Mouse (Mus musculus) 416B (cell line): ENCODE measurements around the gene Lifr.

ENCODE experiments used
- DNase-seq: peaks from one replicate; pipeline ENCODE4 v3.0.0; 2011; ENCODE audit warnings: low read depth

Lifr gene

DNA sequence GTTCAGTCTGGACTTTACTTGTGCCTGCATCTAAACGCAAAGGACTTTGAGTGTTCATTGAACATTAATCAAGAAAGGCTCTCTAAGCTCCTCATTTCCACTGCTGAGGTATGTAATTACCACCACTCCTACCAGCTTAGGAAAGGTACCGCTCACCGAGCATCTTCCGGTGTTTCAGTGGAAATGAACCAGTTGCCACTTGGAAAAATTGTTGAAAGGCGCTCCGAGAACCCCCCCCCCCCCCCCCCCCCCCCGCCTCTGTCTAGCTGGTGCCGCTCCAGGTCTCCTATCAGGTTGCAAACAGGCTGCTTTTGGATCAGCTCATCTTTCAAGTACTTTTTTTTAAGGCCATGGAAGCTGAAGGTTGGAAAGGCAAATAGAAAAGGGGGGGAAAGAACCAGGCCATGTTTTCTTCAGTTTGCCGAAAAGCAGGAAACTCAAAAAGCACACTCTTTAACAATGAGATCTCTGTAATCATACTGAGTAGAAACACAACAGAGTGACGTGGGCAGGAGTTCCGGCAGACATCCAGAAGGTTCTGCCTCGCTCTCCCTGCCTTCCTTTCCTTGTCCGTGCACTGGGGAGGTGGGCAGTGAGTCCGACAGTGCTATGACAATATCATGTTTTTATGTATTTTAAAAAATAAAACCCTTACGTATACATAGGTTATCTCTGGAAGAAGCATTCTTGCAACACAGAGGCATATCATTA lies 9.3 kb upstream of the Lifr start:
- no peak for DNase-seq

GRCm38 (mm10) chr15:7081795-7082194 lies 8.6 kb upstream of the Lifr start:
- no peak for DNase-seq

- DNase-seq: no peak
These were observed 7.5 kb upstream of the Lifr start for GRCm38 (mm10) chr15:7082901-7083300.

DNA sequence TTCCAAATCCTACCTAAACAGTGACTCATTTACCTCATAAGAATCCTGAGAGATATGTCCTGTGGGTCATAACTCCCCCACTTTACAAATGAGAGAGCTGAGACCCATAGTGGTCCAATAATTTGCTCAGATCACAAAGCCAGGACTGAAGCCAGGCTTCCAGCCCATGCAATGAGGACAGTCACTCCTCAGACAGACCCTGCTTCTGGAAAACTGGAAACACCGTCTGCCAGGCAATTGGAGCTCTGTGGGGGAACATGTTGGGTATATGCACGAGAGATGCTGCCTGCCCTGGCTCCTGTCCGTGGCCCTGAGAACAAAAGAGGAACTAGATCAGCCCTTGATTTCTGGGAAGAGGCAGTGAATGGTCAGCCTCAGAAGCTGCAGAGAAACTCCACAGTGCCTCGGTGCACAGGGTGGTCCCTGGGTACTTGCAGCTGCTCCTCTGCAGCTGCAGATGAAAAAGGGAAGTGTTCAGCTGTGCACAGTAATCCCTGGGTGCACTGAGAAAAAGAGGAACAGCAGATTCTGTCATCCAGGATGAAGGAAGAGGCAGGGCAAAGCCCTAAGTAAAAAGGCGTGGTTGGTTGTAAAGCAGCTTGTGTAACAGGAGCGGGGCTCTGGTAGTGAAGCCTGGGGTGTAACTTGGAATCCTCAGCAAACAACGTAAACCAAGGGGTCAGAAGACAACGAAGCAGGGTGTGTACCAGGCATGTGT lies 5.5 kb upstream of the Lifr start:
- peak; percentile 70 for DNase-seq

GRCm38 (mm10) chr15:7088691-7089090 lies 1.7 kb upstream of the Lifr start:
- DNase-seq: peak; percentile 47

- DNase-seq: peak; percentile 93
These were observed 1.9 kb downstream of the Lifr start for GRCm38 (mm10) chr15:7092321-7092720.

DNA sequence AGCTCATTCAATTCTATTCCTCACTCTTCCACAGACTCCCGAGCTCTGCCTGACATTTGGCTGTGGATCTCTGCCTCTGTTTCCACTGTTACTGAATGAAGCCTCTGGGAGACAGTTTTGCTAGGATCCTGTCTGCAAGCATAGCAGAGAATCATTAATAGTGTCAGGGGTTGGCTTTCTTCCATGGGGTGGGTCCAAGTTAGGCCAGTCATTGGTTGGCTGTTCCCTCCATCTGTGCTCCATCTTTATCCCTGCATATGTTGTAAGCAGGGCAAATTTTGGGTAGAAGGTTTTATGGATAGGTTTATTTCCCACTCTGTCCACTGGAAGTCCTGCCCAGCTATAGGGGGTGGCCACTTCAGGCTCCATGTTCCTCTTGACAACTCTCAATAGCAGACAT lies 9.0 kb downstream of the Lifr start:
- no peak for DNase-seq

DNA sequence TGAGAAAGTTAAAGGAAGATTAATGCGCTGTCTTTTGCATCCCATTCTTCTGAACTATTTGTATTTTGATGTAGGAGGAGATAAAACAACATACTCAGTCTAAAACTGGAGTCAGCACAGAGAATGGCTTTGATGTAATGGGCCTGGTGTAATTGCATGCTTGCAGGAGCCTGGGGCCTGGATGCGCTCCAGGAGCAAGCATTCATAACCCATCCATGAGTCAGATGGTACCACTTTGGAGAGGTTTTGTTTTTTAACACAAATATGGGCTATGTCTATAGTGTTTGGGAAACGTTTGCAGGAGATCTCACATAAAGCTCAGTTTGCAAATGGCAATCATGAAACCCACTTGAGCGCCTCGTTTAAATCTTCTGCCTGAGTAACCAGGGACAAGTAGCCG lies 9.8 kb downstream of the Lifr start:
- no peak for DNase-seq

DNA sequence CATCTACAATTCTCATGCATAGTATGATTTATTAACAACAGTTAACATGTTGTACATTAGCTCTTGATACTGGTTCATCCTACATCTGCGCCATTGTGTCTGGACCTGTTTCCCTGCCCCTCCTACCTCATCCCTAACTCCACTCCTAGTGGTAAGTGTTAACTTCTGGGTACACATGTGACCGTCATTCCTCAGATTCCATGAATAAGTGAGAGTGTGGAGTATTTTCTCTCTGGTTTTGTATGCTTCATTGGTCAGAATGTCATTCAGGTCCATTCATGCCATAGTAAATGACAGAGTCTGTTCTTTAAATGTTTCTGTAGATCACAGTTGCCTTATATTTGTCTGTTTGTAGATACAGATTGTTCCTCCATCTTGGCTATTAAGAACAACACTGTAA lies 12.6 kb downstream of the Lifr start:
- DNase-seq: no peak

DNA sequence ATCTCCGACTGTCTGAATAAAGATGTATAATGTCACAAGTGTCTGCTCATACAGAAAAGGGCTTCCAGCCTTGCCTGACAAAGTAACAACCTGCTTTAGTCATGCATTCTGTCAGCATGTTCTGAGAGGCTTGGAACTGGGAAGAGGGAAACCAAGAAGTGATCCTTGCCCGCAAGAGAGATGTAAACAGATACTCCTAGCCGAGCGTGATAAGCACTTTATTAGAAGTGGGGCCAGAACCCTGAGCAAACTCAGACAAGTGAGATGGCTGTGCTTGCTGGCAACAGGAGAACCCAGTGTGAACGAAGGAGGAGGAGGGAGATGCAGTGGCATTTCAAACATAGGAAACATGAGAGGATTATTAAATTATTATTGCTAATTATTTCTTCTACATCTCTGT lies 14.8 kb downstream of the Lifr start:
- DNase-seq: no peak

DNA sequence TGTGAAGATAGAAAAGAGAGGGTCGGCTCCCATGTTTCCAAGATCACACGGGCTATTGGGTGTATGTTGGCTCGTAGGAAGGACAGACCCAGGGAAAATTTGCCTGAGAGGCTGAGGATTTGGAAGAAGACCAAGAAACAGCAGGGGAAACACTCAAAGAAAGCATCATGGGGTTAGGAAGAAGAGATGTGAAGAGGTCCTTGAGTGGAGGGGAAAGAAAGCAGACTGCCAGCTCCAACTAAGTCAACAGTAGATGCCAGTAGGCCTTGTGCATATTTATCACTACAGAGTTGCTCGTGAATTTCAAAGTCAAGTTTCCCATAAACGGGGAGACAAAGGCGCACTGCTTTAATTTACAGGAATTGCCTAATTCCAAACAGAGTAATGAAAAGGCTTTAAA lies 17.7 kb downstream of the Lifr start:
- no peak for DNase-seq

DNA sequence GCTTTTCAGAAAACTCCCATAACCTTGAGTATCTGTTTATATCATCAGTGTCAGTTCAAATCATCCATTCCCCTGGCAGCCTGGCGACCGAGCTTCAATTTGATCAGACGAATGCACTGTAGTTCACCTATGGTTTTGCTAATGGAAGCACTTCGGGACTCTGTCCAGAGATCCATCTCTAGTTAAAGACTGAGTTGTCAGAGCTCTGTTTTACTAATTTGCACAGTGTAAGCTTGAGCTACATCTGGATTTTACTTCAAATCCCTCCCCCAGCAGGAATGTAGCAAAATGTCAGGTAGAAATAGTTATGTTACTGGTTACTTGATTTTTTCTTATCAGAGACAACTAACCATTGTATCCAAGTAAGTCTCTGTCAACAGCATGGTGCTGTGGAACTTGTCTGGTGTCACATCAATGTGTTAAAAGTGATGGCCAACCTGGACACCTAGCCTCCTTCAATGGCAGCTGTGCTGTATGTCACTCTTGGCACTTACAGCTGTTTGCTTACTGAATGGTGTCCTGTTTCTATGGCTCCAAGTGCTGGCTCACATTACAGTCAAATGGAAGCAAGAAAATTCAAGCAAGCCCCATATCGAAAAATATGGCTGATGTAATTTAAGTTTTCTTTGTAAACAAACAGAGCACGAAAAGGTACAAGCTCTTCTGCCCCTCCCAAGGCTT lies 22.0 kb downstream of the Lifr start:
- DNase-seq: no peak

- DNase-seq: peak; percentile 26
These were observed 23.5 kb downstream of the Lifr start for GRCm38 (mm10) chr15:7113906-7114305.

- DNase-seq: no peak
These were observed 25.1 kb downstream of the Lifr start for GRCm38 (mm10) chr15:7115326-7116003.

DNA sequence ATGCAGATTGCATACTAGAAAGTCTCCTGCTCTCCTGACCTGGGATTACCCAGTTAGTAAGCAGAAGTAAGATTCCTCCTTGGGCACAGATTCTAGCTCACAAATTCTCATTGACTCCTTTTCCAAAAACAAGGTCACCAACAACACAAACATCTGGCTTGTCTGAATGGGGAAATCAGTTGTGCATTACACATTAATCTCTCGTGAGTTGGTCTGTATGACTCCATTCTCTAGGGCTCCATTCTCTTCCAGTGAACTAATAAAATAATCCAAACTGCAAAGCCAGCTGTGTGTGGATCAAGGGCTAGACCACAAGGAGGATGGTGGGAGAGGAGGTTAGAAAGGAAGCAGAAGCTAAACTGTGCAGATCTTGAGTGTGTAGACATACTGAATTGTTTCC lies 25.8 kb downstream of the Lifr start:
- no peak for DNase-seq

DNA sequence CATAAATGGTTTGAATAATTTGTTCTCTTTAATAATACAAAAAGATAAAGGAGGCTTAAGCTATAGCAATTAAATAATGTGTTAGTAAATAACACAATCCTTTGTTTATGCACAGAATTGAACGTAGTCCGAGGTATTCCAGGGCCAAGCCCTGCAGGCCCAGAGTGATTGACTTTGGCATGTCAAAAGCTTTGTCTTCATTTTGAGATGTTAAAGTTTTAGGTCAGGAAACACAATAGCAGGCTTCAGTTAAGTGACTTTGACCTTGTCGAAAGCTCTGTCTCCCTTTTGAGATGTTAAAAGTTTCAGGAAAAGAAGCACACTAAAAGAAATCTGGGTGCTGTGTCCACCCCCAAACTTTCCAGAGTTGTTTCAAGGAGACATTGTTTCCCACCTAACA lies 26.3 kb downstream of the Lifr start:
- DNase-seq: no peak

DNA sequence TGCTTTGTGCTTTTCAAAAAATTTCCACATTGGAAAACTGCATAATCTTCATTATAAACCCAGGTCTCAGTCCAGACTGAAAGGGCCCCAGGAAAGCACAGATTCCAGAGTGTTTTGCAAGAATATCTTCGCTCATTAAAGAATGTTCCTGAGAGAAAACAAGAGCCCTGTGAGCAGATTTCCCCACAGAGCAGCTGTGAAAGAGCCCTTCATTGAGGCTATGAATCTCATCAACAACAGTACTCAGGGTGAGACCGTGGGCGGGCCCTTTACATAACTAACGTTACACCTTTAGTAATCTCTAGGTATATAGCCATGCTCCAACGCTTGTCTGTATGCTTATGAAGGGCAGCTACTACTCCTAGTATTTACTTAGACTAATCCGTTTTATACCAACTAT lies 27.5 kb downstream of the Lifr start:
- DNase-seq: no peak

DNA sequence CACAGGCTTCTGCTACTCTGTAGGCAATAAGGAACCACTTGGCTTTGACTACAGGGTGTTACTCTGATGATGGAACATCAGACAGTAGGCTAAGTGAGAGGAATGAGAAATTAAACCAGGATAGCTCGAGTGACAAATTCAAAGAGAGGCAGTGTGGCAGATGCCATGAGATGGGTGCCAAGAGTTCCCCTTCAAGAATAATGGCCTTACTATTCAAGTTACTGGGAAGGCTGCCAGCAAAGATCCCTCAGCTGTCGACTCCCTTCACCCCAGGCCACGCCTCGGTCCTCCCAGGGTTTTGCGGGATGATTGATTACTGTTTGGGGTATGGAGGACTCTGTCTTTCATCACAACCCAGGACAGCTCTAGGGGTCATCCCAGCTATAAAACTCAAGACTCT lies 28.4 kb downstream of the Lifr start:
- no peak for DNase-seq

DNA sequence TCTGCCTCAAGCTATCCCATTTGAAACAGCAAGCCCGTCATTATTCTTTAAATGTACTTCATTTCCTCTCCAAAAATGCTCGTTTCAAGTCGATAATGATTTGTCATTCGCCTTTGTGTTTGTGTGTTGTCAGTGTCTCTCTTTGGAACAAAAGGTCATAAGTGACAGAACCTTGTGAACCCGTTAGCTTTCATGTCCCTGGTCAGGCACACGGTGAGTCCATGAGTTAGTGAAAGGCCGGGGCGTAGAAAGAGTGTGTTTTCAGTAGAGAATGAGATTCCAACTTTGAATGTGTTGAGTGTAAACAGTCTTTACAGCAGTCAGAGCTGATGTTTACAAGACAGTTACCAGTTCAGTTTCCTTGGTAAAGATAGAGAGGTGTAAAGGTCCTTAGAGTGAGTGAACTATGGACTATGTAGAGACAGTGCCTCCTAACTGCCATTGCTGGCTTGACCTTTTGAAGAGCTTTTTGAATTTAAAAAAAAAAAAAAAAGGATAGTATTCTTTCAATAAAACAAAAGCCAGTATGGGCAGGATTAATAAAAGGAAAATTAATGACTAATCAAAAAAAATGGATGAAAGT lies 29.6 kb downstream of the Lifr start:
- no peak for DNase-seq

DNA sequence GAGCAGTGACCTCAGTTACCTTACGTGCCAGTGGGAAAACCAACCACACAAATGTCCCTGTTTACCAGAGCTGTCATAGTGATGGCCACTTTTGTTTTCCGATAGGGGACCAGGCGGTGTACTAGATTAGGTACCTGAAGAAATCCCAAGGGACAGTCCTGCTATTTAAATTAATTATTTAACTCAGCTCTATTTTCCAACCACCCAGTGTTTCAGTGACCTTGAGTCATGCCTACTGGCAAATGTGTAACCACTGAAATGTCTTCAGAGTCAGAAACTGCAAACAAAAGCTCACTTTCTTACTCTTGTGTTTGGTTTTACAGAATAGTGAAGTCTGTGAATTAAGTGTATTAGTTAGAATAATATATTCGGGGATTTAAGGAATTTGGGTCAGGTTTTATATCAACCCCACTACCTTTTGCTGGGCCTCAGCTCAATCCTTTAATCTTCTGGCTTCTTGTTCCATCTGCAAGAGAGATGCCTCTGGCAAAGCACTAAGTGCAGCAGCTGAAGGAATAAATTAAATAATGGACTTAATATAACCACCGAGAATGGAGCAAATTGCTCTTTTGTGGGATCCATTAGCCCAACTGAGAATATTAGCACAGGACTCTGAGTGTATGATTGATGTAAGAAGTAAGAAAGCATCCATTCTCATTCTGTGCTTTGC lies 33.5 kb downstream of the Lifr start:
- no peak for DNase-seq

GRCm38 (mm10) chr15:7126171-7126570 lies 35.8 kb downstream of the Lifr start:
- DNase-seq: no peak

DNA sequence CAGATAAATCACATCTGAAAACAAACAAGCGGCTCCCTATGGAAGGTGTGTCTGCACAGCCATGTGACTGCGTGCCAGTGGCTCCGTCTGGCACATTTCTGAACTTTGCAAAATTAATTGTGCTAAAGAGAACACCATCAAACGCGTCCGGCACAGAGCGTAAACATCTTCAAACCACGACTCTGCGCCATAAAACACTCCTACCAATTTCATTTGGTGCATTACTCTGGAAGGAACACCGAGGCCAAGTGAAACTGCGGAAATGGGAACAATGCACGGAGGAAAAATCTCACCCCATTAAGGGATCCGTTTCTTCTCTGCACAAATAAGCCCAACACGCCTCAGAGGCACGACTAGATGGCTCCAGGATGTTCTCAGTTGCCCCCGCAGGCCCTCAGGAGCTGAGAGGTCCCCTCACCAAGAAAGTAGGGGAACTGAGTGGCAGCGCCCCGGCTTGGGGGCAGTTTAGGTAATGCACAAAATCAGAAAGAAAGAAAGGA lies 38.3 kb downstream of the Lifr start:
- no peak for DNase-seq
